Mouse (Mus musculus): ENCODE results near the gene Depdc5.

- TF ChIP-seq HCFC1 (IDR thresholded peaks at IDR 0.05; ENCODE audit: borderline replicate concordance, insufficient read depth, low read length) (no peak), ZNF384 (IDR thresholded peaks at IDR 0.05; ENCODE audit: low read depth, low read length) (no peak)
These were observed 113.0 kb downstream of the Depdc5 start for GRCm38 (mm10) chr5:32976541-32976940.

Measured in ES-E14 (cell line).